Mouse (Mus musculus) E14TG2a.4 (cell line): ENCODE results near the gene Pacs2.
A peak's percentile ranks its signal among the peaks of the same experiment; 100 is the strongest.

Experiments
- H3K27me3 ChIP-seq: 2 replicates; pipeline ENCODE4 v1.6.1; 2014; ENCODE audit warnings: low read length, control low read depth; ENCODE audit not compliant: insufficient read depth
- H3K36me3 ChIP-seq: 2 replicates; pipeline ENCODE4 v1.6.1; 2014; ENCODE audit warnings: low read length, control low read depth; ENCODE audit not compliant: insufficient read depth
- H3K4me1 ChIP-seq: replicated peaks from 2 replicates; pipeline ENCODE4 v1.6.1; 2014; ENCODE audit warnings: low read depth, low read length, control low read depth
- H3K4me3 ChIP-seq: replicated peaks from 2 replicates; pipeline ENCODE4 v1.5.1; 2014; ENCODE audit warnings: mild to moderate bottlenecking, low read length
- H3K9me3 ChIP-seq: 2 replicates; pipeline ENCODE4 v1.6.1; 2014; ENCODE audit warnings: low read length, control low read depth
- CTCF ChIP-seq: conservative IDR thresholded peaks from 2 replicates; pipeline ENCODE4 v1.5.1; 2014; ENCODE audit warnings: low read length
- NANOG ChIP-seq: IDR thresholded peaks from 2 replicates; pipeline ENCODE4 v1.6.1; 2014; ENCODE audit warnings: borderline replicate concordance, low read length, mixed read lengths
- POU5F1 ChIP-seq: IDR thresholded peaks from 2 replicates; pipeline ENCODE4 v1.6.1; 2014; ENCODE audit warnings: low read length, borderline replicate concordance

Gene Pacs2

GRCm38 (mm10) chr12:113002667-113003066 lies 11.6 kb upstream of the Pacs2 start:
- TF ChIP-seq POU5F1: no peak
- no peak for TF ChIP-seq NANOG
- TF ChIP-seq CTCF: no peak; the same call in 1 of the 2 replicates
- peaks cover 33% of the 10 kb centered on the region for H3K27me3 ChIP-seq
- H3K4me3 ChIP-seq: no peak overlapping the region
- no peaks in the 10 kb centered on the region for H3K36me3 ChIP-seq
- H3K4me1 ChIP-seq: peaks cover 30% of the 10 kb centered on the region
- H3K9me3 ChIP-seq: no peaks in the 10 kb centered on the region

GRCm38 (mm10) chr12:113004011-113004410 lies 10.3 kb upstream of the Pacs2 start:
- Histone ChIP-seq H3K4me1 (peaks cover 22% of the 10 kb centered on the region), H3K9me3 (no peaks in the 10 kb centered on the region), H3K27me3 (peaks cover 26% of the 10 kb centered on the region), H3K36me3 (no peaks in the 10 kb centered on the region), H3K4me3 (no peak overlapping the region)
- TF ChIP-seq POU5F1 (no peak), NANOG (no peak), CTCF (no peak)

- TF ChIP-seq CTCF (no peak), NANOG (no peak), POU5F1 (no peak)
- no peak overlapping the region for H3K4me3 ChIP-seq
- no peaks in the 10 kb centered on the region for H3K9me3 ChIP-seq
- H3K4me1 ChIP-seq: peaks cover 14% of the 10 kb centered on the region
- H3K36me3 ChIP-seq: no peaks in the 10 kb centered on the region
- H3K27me3 ChIP-seq: peaks cover 16% of the 10 kb centered on the region; the same call in 1 of the 2 replicates
These were observed 9.3 kb upstream of the Pacs2 start for GRCm38 (mm10) chr12:113004993-113005392.

GRCm38 (mm10) chr12:113011702-113012360 lies 2.5 kb upstream of the Pacs2 start:
- H3K4me1 ChIP-seq: peaks cover 31% of the 10 kb centered on the region
- TF ChIP-seq POU5F1: no peak
- H3K27me3 ChIP-seq: peaks cover 22% of the 10 kb centered on the region
- no peaks in the 10 kb centered on the region for H3K9me3 ChIP-seq
- H3K36me3 ChIP-seq: 0 out of 2 replicates have a peak, but pooled peaks cover 3% of the 10 kb centered on the region
- no peak overlapping the region for H3K4me3 ChIP-seq

- Histone ChIP-seq H3K4me3 (no peak overlapping the region), H3K9me3 (no peaks in the 10 kb centered on the region), H3K27me3 (peaks cover 18% of the 10 kb centered on the region), H3K36me3 (0 out of 2 replicates have a peak, but pooled peaks cover 3% of the 10 kb centered on the region), H3K4me1 (peaks cover 35% of the 10 kb centered on the region)
- TF ChIP-seq CTCF (no peak), POU5F1 (no peak), NANOG (no peak)
These were observed 1.9 kb upstream of the Pacs2 start for GRCm38 (mm10) chr12:113012443-113012842.

- TF ChIP-seq CTCF (no peak), NANOG (no peak), POU5F1 (no peak)
- Histone ChIP-seq H3K27me3 (peaks cover 15% of the 10 kb centered on the region), H3K9me3 (no peaks in the 10 kb centered on the region), H3K36me3 (peaks cover 3% of the 10 kb centered on the region; the same call in 1 of the 2 replicates), H3K4me1 (peaks cover 36% of the 10 kb centered on the region), H3K4me3 (peak overlapping the region; percentile 84)
These were observed 1.3 kb upstream of the Pacs2 start for GRCm38 (mm10) chr12:113013021-113013491.

GRCm38 (mm10) chr12:113014561-113015556 lies 551 bp downstream of the Pacs2 start:
- H3K9me3 ChIP-seq: no peaks in the 10 kb centered on the region
- TF ChIP-seq CTCF (no peak), NANOG (no peak), POU5F1 (no peak)

GRCm38 (mm10) chr12:113015956-113016355 lies 1.6 kb downstream of the Pacs2 start:
- Histone ChIP-seq H3K4me3 (no peak overlapping the region; the same call in 1 of the 2 replicates), H3K27me3 (peaks cover 15% of the 10 kb centered on the region), H3K4me1 (peaks cover 36% of the 10 kb centered on the region), H3K36me3 (peaks cover 14% of the 10 kb centered on the region), H3K9me3 (no peaks in the 10 kb centered on the region)
- TF ChIP-seq NANOG (no peak), CTCF (no peak), POU5F1 (no peak)

More at GRCm38 (mm10) chr12:113014561-113015556, 551 bp downstream of the Pacs2 start:
- H3K4me1 ChIP-seq: peaks cover 36% of the 10 kb centered on the region
- H3K36me3 ChIP-seq: peaks cover 9% of the 10 kb centered on the region; the same call in 1 of the 2 replicates
- peaks cover 15% of the 10 kb centered on the region for H3K27me3 ChIP-seq
- H3K4me3 ChIP-seq: peak overlapping the region; percentile 88

- TF ChIP-seq NANOG (no peak), POU5F1 (no peak), CTCF (no peak)
- H3K9me3 ChIP-seq: no peaks in the 10 kb centered on the region
These were observed 2.7 kb downstream of the Pacs2 start for GRCm38 (mm10) chr12:113016976-113017375.

More at GRCm38 (mm10) chr12:113016976-113017375, 2.7 kb downstream of the Pacs2 start:
- H3K4me1 ChIP-seq: peaks cover 36% of the 10 kb centered on the region
- H3K4me3 ChIP-seq: no peak overlapping the region
- H3K27me3 ChIP-seq: peaks cover 15% of the 10 kb centered on the region
- peaks cover 16% of the 10 kb centered on the region for H3K36me3 ChIP-seq
